ENCODE assay signal across 21 mouse cellular contexts in the genomic region with DNA sequence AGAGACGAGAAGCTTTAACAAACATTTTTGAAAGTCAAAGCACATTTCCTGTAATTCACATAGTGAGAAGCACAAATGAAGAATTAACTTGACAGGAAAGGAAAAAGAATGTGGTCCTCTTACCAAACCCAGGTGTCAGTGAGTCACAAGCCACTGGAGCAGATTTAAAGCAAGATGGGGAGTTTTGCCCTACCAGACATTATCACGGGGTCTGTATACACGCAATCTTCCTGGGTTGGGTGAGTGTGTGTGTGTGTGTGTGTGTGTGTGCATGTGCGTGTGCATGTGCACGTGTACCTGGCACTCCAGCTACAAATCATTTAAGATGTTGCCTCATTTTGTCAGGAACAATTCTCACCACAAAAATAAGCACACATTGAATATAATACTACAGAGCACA. TPM values are rescaled to one million over a fixed set of nuclear protein-coding genes. Genes with fewer than 3 reads are reported as not detected.
A peak's percentile ranks its signal among the peaks of the same experiment; 100 is the strongest.
DNase-seq lines count a peak whose midpoint lies in the region; ATAC-seq and TF ChIP-seq lines count a peak whose summit lies in the region.
"Had no signal": no experiment of that assay in that cellular context is flagged by ENCODE, and none has a peak within 500 bp of the region (broad histone marks: within the 10 kb centered on the region; RNA-seq: fewer than 3 reads in every experiment).

No protein-coding gene starts in this region.

- no peak overlapping the region for H3K4me3 ChIP-seq in bone marrow, adult 2 months (replicated peaks; ENCODE audit: control insufficient read depth, low read depth, low read length)
- H3K4me3 ChIP-seq: forebrain, embryonic 10.5 days; heart, embryonic 13.5 days; hindbrain, embryonic 15.5 days; layer of hippocampus, adult 2 months; limb, embryonic 15.5 days; neural tube, embryonic 12.5 days had no signal

- no peak for TF ChIP-seq POLR2A in bone marrow, adult 2 months (IDR thresholded peaks at IDR 0.05; ENCODE audit: borderline replicate concordance, control insufficient read depth, low read depth, low read length)

- H3K27ac ChIP-seq in bone marrow, adult 2 months (ENCODE audit: control insufficient read depth, insufficient read depth, low read depth, low read length, poor library complexity): peak overlapping the region; percentile 26; the same call in 1 of the 2 replicates
- H3K27ac ChIP-seq: forebrain, embryonic 10.5 days; heart, embryonic 13.5 days; hindbrain, embryonic 15.5 days; layer of hippocampus, adult 2 months; limb, embryonic 15.5 days; neural tube, embryonic 12.5 days had no signal

- ATAC-seq in neutrophil, adult 5-6 weeks (ENCODE audit: extremely low read depth, insufficient number of reproducible peaks, low FRiP score, poor library complexity, severe bottlenecking): peak; percentile 35; the same call in 1 of the 2 replicates
- ATAC-seq: forebrain, postnatal 0 days had no signal

- peaks cover 3% of the 10 kb centered on the region; the same call in 1 of the 2 replicates for H3K4me1 ChIP-seq in bone marrow, adult 2 months (ENCODE audit: control insufficient read depth, insufficient read depth, low read length)
- H3K4me1 ChIP-seq: forebrain, embryonic 10.5 days; heart, embryonic 13.5 days; hindbrain, embryonic 15.5 days; limb, embryonic 15.5 days; neural tube, embryonic 12.5 days had no signal

- peak; percentile 44 for DNase-seq in thymus, postnatal 0 days (ENCODE audit: low spot score)
- no peak for DNase-seq in thymus, postnatal 10 days (ENCODE audit: low spot score in 2 of 2)
- peak; percentile 26 for DNase-seq in CD4-positive, CD25-positive, alpha-beta regulatory T cell, adult 2 months (ENCODE audit: low read depth, low spot score)
- DNase-seq in embryo, embryonic 11 days: no peak
- no peak for DNase-seq in left cerebral cortex, adult 11 months (ENCODE audit: low spot score)
- DNase-seq: cerebellum, adult 2 months; cerebellum, postnatal 36 days; forebrain, postnatal 0 days; heart, adult 18-20 months; kidney, adult 8-10 months; kidney, postnatal 14 days; layer of hippocampus, postnatal 36 days; right cerebral cortex, adult 18-20 months had no signal

- WGBS in bone marrow, adult 2 months: 41% methylated on average over 5 of the region's 5 CpGs

- no peak for TF ChIP-seq CTCF in bone marrow, adult 2 months (IDR thresholded peaks at IDR 0.05; ENCODE audit: control insufficient read depth, insufficient read depth, low read length)

RNA-seq across cellular contexts. Expression of a gene that starts 30.9 kb away (rescaled TPM):
- polyA plus RNA-seq in thymus, postnatal 0 days (2015; fragmentation: Nextera tagmentation; extraction: Ambion mirVana): 3.4 and 4.0 TPM in 2 replicates
- polyA plus RNA-seq in bone marrow, adult 2 months (2011; ENCODE audit: insufficient read depth, insufficient read length, low replicate concordance, missing spikeins): 2.8 and 7.1 TPM in 2 replicates
- total RNA-seq in neutrophil, adult 5-6 weeks (2017): 86.6 and 86.9 TPM in 2 replicates

Comparison
In these comparisons a context has a peak if more than half of its experiments do, and no peak if none do; other contexts are left out.
1. DNase-seq: peak in thymus, postnatal 0 days (single experiment) and CD4-positive, CD25-positive, alpha-beta regulatory T cell, adult 2 months (single experiment); none in thymus, postnatal 10 days (0 of 2), embryo, embryonic 11 days (single experiment) and left cerebral cortex, adult 11 months (single experiment).